Mouse (Mus musculus): ENCODE results near the gene Gm37240.

- TF ChIP-seq CTCF (IDR thresholded peaks at IDR 0.05; ENCODE audit: borderline replicate concordance, insufficient read depth, low read length) (no peak), POLR2A (IDR thresholded peaks at IDR 0.05; ENCODE audit: low read depth, low read length) (no peak)
Observed at GRCm38 (mm10) chr3:84806206-84806605, 1081.1 kb downstream of the Gm37240 start.
